Mouse (Mus musculus) megakaryocyte, embryonic 14.5 days (primary cell): ENCODE measurements around the gene Actb.

ENCODE experiments used
- FLI1 ChIP-seq: IDR thresholded peaks from 2 replicates; pipeline ENCODE4 v1.6.1; 2012; ENCODE audit warnings: low read length, inconsistent platforms, mixed read lengths
- GATA1 ChIP-seq: IDR thresholded peaks from 3 replicates; pipeline ENCODE4 v1.6.1; 2012; ENCODE audit warnings: mixed read lengths, low read length, inconsistent platforms, borderline replicate concordance

- TF ChIP-seq GATA1 (no peak), FLI1 (no peak)
Measured at GRCm38 (mm10) chr5:142903470-142904207, 2.9 kb downstream of the Actb start.
